Mouse (Mus musculus): ENCODE data around the gene Dtnb.

DNA sequence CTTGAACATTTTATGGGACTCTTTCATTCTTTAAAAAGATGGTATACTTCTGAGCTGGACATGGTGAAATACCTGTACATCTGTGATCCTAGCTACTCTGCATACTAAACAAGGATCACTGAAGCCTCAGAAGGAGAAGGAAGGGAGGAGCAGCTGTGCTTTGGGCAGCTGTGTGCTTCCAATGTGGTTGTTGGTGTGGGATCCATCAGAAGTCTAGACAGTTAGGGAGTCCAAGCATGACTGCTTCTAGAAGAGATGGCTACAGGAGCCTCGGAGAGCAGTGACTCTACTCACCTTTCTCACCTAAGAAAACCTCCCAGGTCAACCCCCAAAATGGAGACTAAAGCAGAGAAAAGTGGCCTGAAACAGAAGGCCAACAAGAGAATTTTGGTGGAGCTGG, 34.1 kb upstream of the Dtnb start:
- no peak for TF ChIP-seq CTCF (IDR thresholded peaks at IDR 0.05; ENCODE audit: low read depth)
- no peak for TF ChIP-seq EP300 (IDR thresholded peaks at IDR 0.05; ENCODE audit: low read depth)

Data from heart, postnatal 0 days (tissue).